Mouse (Mus musculus) heart, postnatal 0 days (tissue): Measurements from ENCODE around the gene Tifa. TPM values are rescaled to one million over a fixed set of nuclear protein-coding genes. Genes with fewer than 3 reads are reported as not detected.

Source experiments
- ATAC-seq: fragments of 200-750 bp; cut with Nextera tagmentation; 2 replicates; pipeline ENCODE4 v1.8.0; 2017; ENCODE audit warnings: low read depth, moderate number of reproducible peaks, moderate library complexity; ENCODE audit not compliant: insufficient read depth
- DNase-seq: peaks from one replicate; pipeline ENCODE4 v3.0.0-alpha.2; 2016; ENCODE audit warnings: low spot score
- H3K27ac ChIP-seq: fragments of 300-500 bp; sonication (generic); 2 replicates; pipeline ENCODE4 v1.5.1; 2014; ENCODE audit warnings: low read depth, mild to moderate bottlenecking
- H3K27me3 ChIP-seq: fragments of 300-500 bp; sonication (generic); 2 replicates; pipeline ENCODE4 v1.6.1; 2014; ENCODE audit warnings: low read length, mixed read lengths; ENCODE audit not compliant: control insufficient read depth, insufficient read depth
- H3K36me3 ChIP-seq: fragments of 300-500 bp; sonication (generic); replicated peaks from 2 replicates; pipeline ENCODE4 v1.6.1; 2014; ENCODE audit warnings: low read length, mixed read lengths; ENCODE audit not compliant: control insufficient read depth, insufficient read depth
- H3K4me1 ChIP-seq: fragments of 300-500 bp; sonication (generic); 2 replicates; pipeline ENCODE4 v1.6.1; 2014; ENCODE audit warnings: antibody characterized with exemption; ENCODE audit not compliant: control insufficient read depth, insufficient read depth
- H3K4me2 ChIP-seq: fragments of 300-500 bp; sonication (generic); 2 replicates; pipeline ENCODE4 v1.6.1; 2014; ENCODE audit warnings: low read depth, mild to moderate bottlenecking, low read length, moderate library complexity
- H3K4me3 ChIP-seq: fragments of 300-500 bp; sonication (generic); 2 replicates; pipeline ENCODE4 v1.5.1; 2014; ENCODE audit warnings: low read depth, low read length
- H3K9ac ChIP-seq: fragments of 300-500 bp; sonication (generic); replicated peaks from 2 replicates; pipeline ENCODE4 v1.6.1; 2014; ENCODE audit warnings: low read depth, low read length, mixed read lengths
- H3K9me3 ChIP-seq: fragments of 300-500 bp; sonication (generic); replicated peaks from 2 replicates; pipeline ENCODE4 v1.6.1; 2016; ENCODE audit warnings: low read length; ENCODE audit not compliant: control insufficient read depth
- CTCF ChIP-seq: IDR thresholded peaks from 2 replicates; pipeline ENCODE4 v1.5.1; 2016; ENCODE audit warnings: antibody characterized with exemption, control low read depth, low read depth
- EP300 ChIP-seq: IDR thresholded peaks from 2 replicates; pipeline ENCODE4 v1.6.1; 2016; ENCODE audit warnings: antibody characterized with exemption, low read depth
- WGBS: fragments of 180-500 bp; shearing (Covaris S2); extraction: QIAGEN DNeasy Blood & Tissue Kit; methylation state at CpG from one replicate; pipeline ENCODE4 v1.1.7; 2014; 5-methylcytosine and 5-hydroxymethylcytosine counted together
- polyA plus RNA-seq: library from polyadenylated mRNA; unstranded; fragments of >200 nt; fragmentation: Nextera tagmentation; extraction: Ambion mirVana; gene quantifications from 2 replicates; pipeline ENCODE4 v1.2.1, GENCODE M21; 2015
- total RNA-seq: library from RNA; depleted of rRNA; stranded (reverse); fragments of >200 nt; gene quantifications from 2 replicates; pipeline ENCODE4 v1.2.3, GENCODE M21; 2014; ENCODE audit warnings: low replicate concordance

Tifa gene
- total and polyA plus RNA-seq, 2 experiments from 2014 or later: 1.4 to 2.6 TPM

GRCm38 (mm10) chr3:127837972-127838644, 48.5 kb downstream of the Tifa start:
- H3K4me1 ChIP-seq: 0 out of 2 replicates have a peak, but pooled peaks cover 9% of the 10 kb centered on the region
- peak overlapping the region; percentile 93 for H3K27ac ChIP-seq
- peak overlapping the region; percentile 93 for H3K4me3 ChIP-seq
- H3K9ac ChIP-seq: peak overlapping the region; percentile 77
- ATAC-seq (0 out of 2 replicates have a peak, but pooled peaks have one; percentile 0), DNase-seq (no peak)
- 0 out of 2 replicates have a peak, but pooled peaks cover 5% of the 10 kb centered on the region for H3K27me3 ChIP-seq
- no peaks in the 10 kb centered on the region for H3K36me3 ChIP-seq
- TF ChIP-seq CTCF: no peak
- no peak for TF ChIP-seq EP300
- WGBS: 32% methylated on average over 8 of the region's 8 CpGs
- peak overlapping the region; percentile 94 for H3K4me2 ChIP-seq
- no peaks in the 10 kb centered on the region for H3K9me3 ChIP-seq

GRCm38 (mm10) chr3:127841926-127842325, 52.3 kb downstream of the Tifa start:
- no peak overlapping the region for H3K27ac ChIP-seq
- H3K27me3 ChIP-seq: 0 out of 2 replicates have a peak, but pooled peaks cover 4% of the 10 kb centered on the region
- H3K4me2 ChIP-seq: no peak overlapping the region
- no peak for TF ChIP-seq EP300
- no peak for TF ChIP-seq CTCF
- H3K9me3 ChIP-seq: no peaks in the 10 kb centered on the region
- no peak overlapping the region for H3K4me3 ChIP-seq
- ATAC-seq: no peak
- no peak for DNase-seq
- H3K4me1 ChIP-seq: 0 out of 2 replicates have a peak, but pooled peaks cover under 1% of the 10 kb centered on the region
- no peaks in the 10 kb centered on the region for H3K36me3 ChIP-seq
- H3K9ac ChIP-seq: no peak overlapping the region
- 84% methylated on average over 8 of the region's 8 CpGs for WGBS

GRCm38 (mm10) chr3:127843324-127843940, 53.8 kb downstream of the Tifa start:
- H3K4me1 ChIP-seq: no peaks in the 10 kb centered on the region
- no peak overlapping the region for H3K4me3 ChIP-seq
- 53% methylated on average over 2 of the region's 2 CpGs for WGBS
- no peak overlapping the region for H3K27ac ChIP-seq
- 0 out of 2 replicates have a peak, but pooled peaks cover 3% of the 10 kb centered on the region for H3K27me3 ChIP-seq
- ATAC-seq (no peak), DNase-seq (no peak)
- no peak overlapping the region for H3K9ac ChIP-seq
- no peak overlapping the region for H3K4me2 ChIP-seq
- H3K9me3 ChIP-seq: no peaks in the 10 kb centered on the region
- H3K36me3 ChIP-seq: no peaks in the 10 kb centered on the region
- TF ChIP-seq CTCF (no peak), EP300 (no peak)

- no peak overlapping the region for H3K9ac ChIP-seq
- H3K36me3 ChIP-seq: no peaks in the 10 kb centered on the region
- H3K4me1 ChIP-seq: no peaks in the 10 kb centered on the region
- H3K9me3 ChIP-seq: no peaks in the 10 kb centered on the region
- no peak overlapping the region for H3K4me3 ChIP-seq
- ATAC-seq: no peak
- no peak overlapping the region for H3K27ac ChIP-seq
- 0 out of 2 replicates have a peak, but pooled peaks cover 3% of the 10 kb centered on the region for H3K27me3 ChIP-seq
- no peak for TF ChIP-seq CTCF
- TF ChIP-seq EP300: no peak
- no peak for DNase-seq
- WGBS: 57% methylated on average over 5 of the region's 5 CpGs
- H3K4me2 ChIP-seq: no peak overlapping the region
Observed at GRCm38 (mm10) chr3:127843941-127844327, 54.3 kb downstream of the Tifa start.

GRCm38 (mm10) chr3:127848088-127848808, 58.6 kb downstream of the Tifa start:
- Histone ChIP-seq H3K27me3 (no peaks in the 10 kb centered on the region), H3K9me3 (no peaks in the 10 kb centered on the region), H3K27ac (no peak overlapping the region), H3K4me3 (no peak overlapping the region), H3K4me2 (no peak overlapping the region), H3K36me3 (no peaks in the 10 kb centered on the region), H3K4me1 (no peaks in the 10 kb centered on the region), H3K9ac (no peak overlapping the region)
- WGBS: 55% methylated on average over 11 of the region's 11 CpGs
- no peak for ATAC-seq
- no peak for DNase-seq
- no peak for TF ChIP-seq EP300
- no peak for TF ChIP-seq CTCF
